Mouse (Mus musculus) heart, embryonic 12.5 days (tissue): Measurements from ENCODE around the gene Map2k5. TPM values are rescaled to one million over a fixed set of nuclear protein-coding genes. Genes with fewer than 3 reads are reported as not detected.

Source experiments
- ATAC-seq: fragments of 200-750 bp; cut with Nextera tagmentation; 2 replicates; pipeline ENCODE4 v1.8.0; 2017; ENCODE audit warnings: moderate TSS enrichment, moderate library complexity; ENCODE audit not compliant: insufficient number of reproducible peaks, low FRiP score
- H3K27ac ChIP-seq: fragments of 300-500 bp; sonication (generic); 2 replicates; pipeline ENCODE4 v1.5.1; 2016; ENCODE audit warnings: mild to moderate bottlenecking, moderate library complexity; ENCODE audit not compliant: poor library complexity, severe bottlenecking
- H3K27me3 ChIP-seq: fragments of 300-500 bp; sonication (generic); replicated peaks from 2 replicates; pipeline ENCODE4 v1.6.1; 2016; ENCODE audit warnings: mild to moderate bottlenecking, moderate library complexity
- H3K36me3 ChIP-seq: fragments of 300-500 bp; sonication (generic); 2 replicates; pipeline ENCODE4 v1.6.1; 2016; ENCODE audit warnings: mild to moderate bottlenecking, moderate library complexity
- H3K4me1 ChIP-seq: fragments of 300-500 bp; sonication (generic); replicated peaks from 2 replicates; pipeline ENCODE4 v1.6.1; 2016; ENCODE audit warnings: mild to moderate bottlenecking
- H3K4me2 ChIP-seq: fragments of 300-500 bp; sonication (generic); 2 replicates; pipeline ENCODE4 v1.6.1; 2016; ENCODE audit warnings: mild to moderate bottlenecking, moderate library complexity
- H3K4me3 ChIP-seq: fragments of 300-500 bp; sonication (generic); 2 replicates; pipeline ENCODE4 v1.5.1; 2016; ENCODE audit warnings: mild to moderate bottlenecking
- H3K9ac ChIP-seq: fragments of 300-500 bp; sonication (generic); 2 replicates; pipeline ENCODE4 v1.6.1; 2016; ENCODE audit warnings: mild to moderate bottlenecking, moderate library complexity
- H3K9me3 ChIP-seq: fragments of 300-500 bp; sonication (generic); replicated peaks from 2 replicates; pipeline ENCODE4 v1.6.1; 2016; ENCODE audit warnings: mild to moderate bottlenecking, moderate library complexity
- WGBS: fragments of 180-500 bp; shearing (Covaris S2); methylation state at CpG from one replicate; pipeline ENCODE4 v1.1.7; 2016; 5-methylcytosine and 5-hydroxymethylcytosine counted together
- polyA plus RNA-seq: library from polyadenylated mRNA; unstranded; fragments of >200 nt; fragmentation: Nextera tagmentation; extraction: Ambion mirVana; gene quantifications from 2 replicates; pipeline ENCODE4 v1.2.1, GENCODE M21; 2016

Gene Map2k5
- polyA plus RNA-seq, 1 experiment from 2014 or later, result 28.7 TPM

- H3K4me1 ChIP-seq, result no peaks in the 10 kb centered on the region
- H3K36me3 ChIP-seq, result no peaks in the 10 kb centered on the region
- no peak for ATAC-seq
- H3K9ac ChIP-seq, result no peak overlapping the region
- no peaks in the 10 kb centered on the region for H3K27me3 ChIP-seq
- no peak overlapping the region for H3K4me2 ChIP-seq
- H3K9me3 ChIP-seq, result no peaks in the 10 kb centered on the region
- 67% methylated on average over 5 of the region's 5 CpGs for WGBS
- H3K4me3 ChIP-seq, result no peak overlapping the region
- H3K27ac ChIP-seq, result no peak overlapping the region
These were observed 259.3 kb downstream of the Map2k5 start for GRCm38 (mm10) chr9:63118385-63118784.

Other genes starting within 250 kb of the Map2k5 start
- not detected in 2 replicates for gene Skor1, start 228.9 kb downstream of the Map2k5 start, polyA plus RNA-seq
- gene 2300009A05Rik, start 21.3 kb upstream of the Map2k5 start, polyA plus RNA-seq, result 60.6 and 64.5 TPM in 2 replicates
- 0.08 TPM in 1 of 2 replicates, not detected in the other for gene Iqch, start 224.6 kb upstream of the Map2k5 start, polyA plus RNA-seq
- 23.2 and 26.2 TPM in 2 replicates for gene Aagab, start 224.8 kb upstream of the Map2k5 start, polyA plus RNA-seq